Mouse (Mus musculus): ENCODE results near the gene Gramd4.

DNA sequence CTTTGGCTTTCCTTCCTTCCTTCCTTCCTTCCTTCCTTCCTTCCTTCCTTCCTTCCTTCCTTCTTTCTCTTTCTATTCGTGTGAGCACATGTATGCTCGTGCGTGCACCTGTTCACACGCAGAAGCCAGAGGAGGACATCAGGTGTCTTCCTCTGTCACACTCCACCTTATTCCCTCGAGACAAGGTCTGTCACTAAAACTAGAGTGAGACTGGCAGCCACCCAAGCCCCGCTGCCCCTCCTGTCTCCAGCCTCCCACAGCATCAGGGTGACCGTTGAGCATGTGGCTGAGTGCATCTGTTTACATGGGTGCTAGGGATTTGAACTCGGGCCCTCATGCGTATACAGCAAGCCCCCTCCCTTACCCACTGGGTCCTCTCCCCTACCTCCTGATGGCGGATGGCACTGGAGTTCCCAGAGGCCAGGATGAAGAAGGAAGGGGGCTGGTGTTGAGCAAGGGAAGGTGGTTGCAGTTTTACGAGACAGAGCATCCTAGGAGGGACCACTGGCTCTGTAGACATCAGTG is 30.8 kb downstream of the Gramd4 start:
- TF ChIP-seq ZNF384 (IDR thresholded peaks at IDR 0.05; ENCODE audit: low read depth, low read length) (no peak), ZC3H11A (IDR thresholded peaks at IDR 0.05; ENCODE audit: borderline replicate concordance, low read depth, low read length) (no peak), MAFK (IDR thresholded peaks at IDR 0.05; ENCODE audit: insufficient read depth, low read depth, low read length) (no peak), HCFC1 (IDR thresholded peaks at IDR 0.05; ENCODE audit: borderline replicate concordance, insufficient read depth, low read length) (no peak)

Measured in ES-E14 (cell line).